Mouse (Mus musculus): ENCODE results near the gene Insrr. TPM values are rescaled to one million over a fixed set of nuclear protein-coding genes. Genes with fewer than 3 reads are reported as not detected.

Insrr gene
- total RNA-seq (2014; fragmentation: Nextera tagmentation): not detected in 2 replicates
- not detected in 2 replicates for total RNA-seq (2017)

DNA sequence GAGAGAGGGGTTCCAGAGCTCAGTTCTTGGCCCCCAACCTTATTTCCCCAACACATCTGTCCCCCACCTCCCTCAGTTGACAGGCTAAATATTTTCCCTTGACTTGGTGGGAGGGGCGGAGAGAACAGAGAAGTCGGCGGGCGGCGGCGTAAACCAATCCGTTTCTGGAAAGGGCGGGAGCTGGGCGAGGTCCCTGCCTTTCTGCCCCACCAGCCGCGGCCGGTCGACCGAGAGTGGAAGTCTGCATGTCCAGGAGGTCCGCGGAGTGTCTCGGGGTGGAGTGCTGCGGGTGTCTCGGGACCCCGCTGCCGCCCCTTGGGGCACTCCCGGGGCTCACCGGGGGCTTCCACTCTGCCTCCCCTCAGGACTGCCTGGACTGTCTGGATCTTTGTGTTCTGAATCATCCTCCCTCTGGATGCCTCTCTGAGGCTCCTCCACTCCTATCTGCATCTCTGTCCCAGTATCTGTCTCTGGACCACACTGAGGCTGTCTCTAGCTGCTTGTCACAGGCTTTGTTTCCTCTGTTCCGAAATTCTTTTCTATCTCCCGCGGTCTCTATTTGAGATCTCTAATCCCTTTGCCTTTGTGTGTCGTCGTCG lies at the start of gene Insrr:
Gene Insrr (plus strand): TSS at position 216 of the 599 bp plus-strand sequence.
- ATAC-seq (replicated peaks; ENCODE audit: poor library complexity, severe bottlenecking): peak; percentile 45

- ATAC-seq (replicated peaks; ENCODE audit: poor library complexity, severe bottlenecking): no peak
Measured at GRCm38 (mm10) chr3:87748431-87748830, 48.3 kb upstream of the Insrr start, which contains the start of gene Lrrc71. TSS of gene Lrrc71 (minus strand) at chr3:87748625.

DNA sequence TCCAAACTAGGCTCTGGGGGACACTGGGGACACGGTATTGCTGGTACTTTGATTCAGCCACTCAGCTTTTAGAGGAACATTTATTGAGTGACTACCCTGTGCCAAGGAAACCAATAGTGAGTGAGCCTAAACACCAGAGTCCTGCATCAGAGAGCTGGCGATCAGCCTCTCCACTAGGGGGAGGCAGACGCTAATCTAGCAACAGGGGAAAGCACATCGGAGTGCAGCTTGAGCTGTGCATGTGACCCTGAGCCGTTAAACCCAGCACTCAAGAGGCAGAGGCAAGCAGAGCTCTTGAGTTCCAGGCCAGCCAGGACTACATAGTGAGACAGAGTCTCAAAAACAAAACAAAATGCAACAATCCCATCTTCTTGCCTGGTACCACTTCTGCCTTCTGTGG lies 47.7 kb upstream of the Insrr start:
- ATAC-seq (replicated peaks; ENCODE audit: poor library complexity, severe bottlenecking): peak; percentile 74

- ATAC-seq (replicated peaks; ENCODE audit: poor library complexity, severe bottlenecking): no peak
Measured at GRCm38 (mm10) chr3:87749977-87750376, 46.8 kb upstream of the Insrr start.

GRCm38 (mm10) chr3:87752567-87752966 lies 44.2 kb upstream of the Insrr start:
- no peak for ATAC-seq (replicated peaks; ENCODE audit: poor library complexity, severe bottlenecking)

DNA sequence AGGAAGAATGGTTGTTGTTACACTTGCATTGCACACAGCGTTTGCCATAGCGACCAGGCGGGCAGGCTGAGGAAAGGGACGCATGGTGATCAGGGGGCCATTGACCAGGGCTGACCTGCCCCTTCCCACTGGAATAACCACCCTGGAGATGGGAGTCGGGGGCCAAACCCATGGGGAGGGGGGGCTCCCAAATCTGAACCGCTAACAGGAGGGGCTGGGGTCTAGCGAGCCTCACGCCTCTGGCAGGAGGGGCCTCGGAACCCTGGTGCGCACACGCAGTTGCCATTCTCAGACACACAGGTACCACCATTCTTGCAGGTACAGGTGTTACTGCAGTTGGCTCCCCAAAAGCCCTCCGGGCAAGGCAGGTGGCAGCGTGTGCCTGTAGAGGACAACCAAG lies 42.9 kb upstream of the Insrr start:
- ATAC-seq (replicated peaks; ENCODE audit: poor library complexity, severe bottlenecking): no peak

DNA sequence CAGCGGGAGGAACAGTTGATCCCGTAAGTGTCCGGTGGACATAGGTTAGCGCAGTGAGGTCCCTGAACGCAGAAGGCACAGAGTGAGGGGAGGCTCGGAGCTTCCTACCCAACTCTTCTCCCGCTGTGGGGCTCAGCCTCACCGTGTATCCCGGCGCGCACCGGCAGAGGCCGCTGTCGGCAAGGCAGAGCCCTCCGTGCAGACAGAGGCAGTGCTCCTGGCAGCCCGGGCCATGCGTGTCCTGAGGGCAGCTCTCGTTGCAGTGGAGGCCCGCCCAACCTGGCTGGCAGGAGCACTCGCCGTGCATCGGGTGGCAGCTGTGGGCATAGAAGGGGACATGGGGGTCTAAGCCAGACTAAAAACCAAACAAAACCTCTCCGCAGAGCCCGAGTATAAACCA lies 40.8 kb upstream of the Insrr start:
- ATAC-seq (replicated peaks; ENCODE audit: poor library complexity, severe bottlenecking): peak; percentile 94

DNA sequence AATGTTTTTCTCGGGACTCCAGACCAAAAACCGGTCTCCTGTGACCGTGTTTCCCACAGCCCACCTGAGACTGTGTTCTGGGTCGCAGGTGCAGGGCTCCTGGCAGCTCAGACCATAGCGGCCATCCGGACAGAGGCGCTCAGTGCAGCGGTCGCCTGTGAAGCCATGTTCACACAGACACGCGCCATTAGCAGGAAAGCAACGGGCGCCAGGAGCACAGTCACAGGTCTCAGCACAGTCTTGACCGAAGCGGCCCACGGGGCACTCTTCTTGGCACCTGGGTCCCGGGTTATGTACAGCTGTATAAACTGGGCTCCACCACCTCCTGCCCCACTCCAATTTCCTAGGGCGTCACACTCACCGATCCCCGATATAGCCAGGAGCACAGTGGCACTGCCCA lies 40.3 kb upstream of the Insrr start:
- ATAC-seq (replicated peaks; ENCODE audit: poor library complexity, severe bottlenecking): no peak

- no peak for ATAC-seq (replicated peaks; ENCODE audit: poor library complexity, severe bottlenecking)
Measured at GRCm38 (mm10) chr3:87758641-87759040, 38.1 kb upstream of the Insrr start.

- no peak for ATAC-seq (replicated peaks; ENCODE audit: poor library complexity, severe bottlenecking)
Measured at GRCm38 (mm10) chr3:87761408-87762375, 35.1 kb upstream of the Insrr start.

GRCm38 (mm10) chr3:87763202-87763601 lies 33.5 kb upstream of the Insrr start:
- no peak for ATAC-seq (replicated peaks; ENCODE audit: poor library complexity, severe bottlenecking)

GRCm38 (mm10) chr3:87763683-87764289 lies 33.0 kb upstream of the Insrr start:
- no peak for ATAC-seq (replicated peaks; ENCODE audit: poor library complexity, severe bottlenecking)

GRCm38 (mm10) chr3:87764506-87764905 lies 32.2 kb upstream of the Insrr start:
- no peak for ATAC-seq (replicated peaks; ENCODE audit: poor library complexity, severe bottlenecking)

GRCm38 (mm10) chr3:87765091-87765490 lies 31.7 kb upstream of the Insrr start:
- ATAC-seq (replicated peaks; ENCODE audit: poor library complexity, severe bottlenecking): peak; percentile 55

- ATAC-seq (replicated peaks; ENCODE audit: poor library complexity, severe bottlenecking): no peak
Measured at GRCm38 (mm10) chr3:87765631-87766283, 31.0 kb upstream of the Insrr start.

GRCm38 (mm10) chr3:87766284-87766667 lies 30.5 kb upstream of the Insrr start:
- ATAC-seq (replicated peaks; ENCODE audit: poor library complexity, severe bottlenecking): no peak

DNA sequence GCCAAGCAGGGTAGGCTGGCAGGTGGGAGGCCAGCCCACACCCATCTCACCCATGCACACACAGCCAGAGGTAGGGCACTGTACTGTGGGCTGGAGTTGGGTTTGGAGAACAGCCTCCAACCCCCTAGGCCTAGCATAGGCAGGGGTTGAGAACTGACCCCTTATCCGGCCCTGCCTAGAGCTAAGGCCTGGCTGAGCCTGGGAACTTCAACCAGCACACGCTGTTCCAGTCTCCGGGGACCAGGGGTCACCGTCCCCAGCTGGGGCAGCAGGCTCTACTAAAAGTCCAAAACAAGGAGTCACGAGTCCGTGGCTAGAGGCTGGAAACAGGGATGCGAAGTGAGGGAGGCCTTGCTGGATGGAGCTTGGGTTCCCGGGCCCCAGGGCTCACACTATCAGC lies 29.0 kb upstream of the Insrr start:
- ATAC-seq (replicated peaks; ENCODE audit: poor library complexity, severe bottlenecking): no peak

DNA sequence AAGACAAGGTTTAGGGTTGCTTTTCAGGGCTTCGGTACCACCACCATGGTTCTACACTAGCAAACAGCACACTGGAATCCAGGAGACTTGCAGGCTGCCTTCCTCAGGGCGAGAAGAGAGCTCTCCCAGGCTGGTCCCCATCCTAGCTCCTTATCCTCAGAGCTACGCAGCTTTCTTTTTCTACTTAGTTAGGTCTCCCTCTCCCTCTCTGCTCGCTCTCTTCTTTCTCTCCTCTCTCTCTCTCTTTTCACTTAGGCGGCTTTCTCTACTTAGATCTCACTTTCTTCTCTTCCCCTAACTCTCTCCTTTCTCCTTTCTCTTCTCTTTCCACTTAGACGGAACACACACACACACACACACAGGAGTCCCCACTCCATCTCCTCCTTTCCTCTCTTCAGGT lies 28.3 kb upstream of the Insrr start:
- no peak for ATAC-seq (replicated peaks; ENCODE audit: poor library complexity, severe bottlenecking)

GRCm38 (mm10) chr3:87768844-87769243 lies 27.9 kb upstream of the Insrr start:
- ATAC-seq (replicated peaks; ENCODE audit: poor library complexity, severe bottlenecking): peak; percentile 73

DNA sequence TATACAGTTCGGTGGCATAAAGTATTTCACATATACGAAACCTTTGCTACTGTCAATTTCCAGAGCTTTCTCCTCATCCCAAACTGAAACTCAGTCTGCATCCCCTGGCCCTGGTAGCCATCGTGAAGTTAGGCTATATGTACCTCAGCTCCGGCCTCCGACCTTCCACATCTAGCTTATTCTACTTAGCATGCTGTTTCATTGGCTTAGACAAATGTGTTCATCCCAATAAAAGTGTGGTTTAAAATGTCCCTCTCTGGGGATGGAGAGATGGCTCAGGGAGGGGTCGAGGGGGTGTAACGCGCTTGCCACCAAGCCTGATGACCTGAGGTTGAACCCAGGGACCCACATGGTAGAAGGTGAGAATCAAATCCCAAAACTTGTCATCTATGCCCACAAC lies 27.2 kb upstream of the Insrr start:
- ATAC-seq (replicated peaks; ENCODE audit: poor library complexity, severe bottlenecking): no peak

GRCm38 (mm10) chr3:87770280-87770679 lies 26.5 kb upstream of the Insrr start:
- ATAC-seq (replicated peaks; ENCODE audit: poor library complexity, severe bottlenecking): peak; percentile 36; the same call in 1 of the 2 replicates
